Mouse (Mus musculus) adrenal gland, postnatal 4 days (tissue): ENCODE results near the gene E330009J07Rik. TPM values are rescaled to one million over a fixed set of nuclear protein-coding genes. Genes with fewer than 3 reads are reported as not detected.

ENCODE experiments used
- total RNA-seq, 2 experiments: library from RNA; stranded (reverse); gene quantifications; 2 replicates each; pipeline ENCODE4 v1.2.3; 2021

Gene E330009J07Rik
- total RNA-seq, 2 experiments from 2014 or later: 18.2 to 20.2 TPM

Other genes starting within 250 kb of the E330009J07Rik start
- 10 to 100 TPM; 35.7 to 40.0 TPM for gene Agk, start 111.0 kb downstream of the E330009J07Rik start, total RNA-seq
- gene Wee2, start 3.0 kb upstream of the E330009J07Rik start, total RNA-seq: not detected
- 10 to 100 TPM; 72.0 to 75.3 TPM for gene Ssbp1, start 35.2 kb upstream of the E330009J07Rik start, total RNA-seq
- not detected for gene Tas2r137, start 55.1 kb upstream of the E330009J07Rik start, total RNA-seq
- not detected for gene Tas2r108, start 57.4 kb upstream of the E330009J07Rik start, total RNA-seq
- not detected for gene Prss37, start 83.4 kb upstream of the E330009J07Rik start, total RNA-seq
- gene Olfr461, start 118.9 kb upstream of the E330009J07Rik start, total RNA-seq: not detected
- not detected for gene Olfr460, start 133.4 kb upstream of the E330009J07Rik start, total RNA-seq
- 1 to 10 TPM; 1.1 to 1.2 TPM for gene Clec5a, start 149.7 kb upstream of the E330009J07Rik start, total RNA-seq
- gene Tas2r138, start 177.2 kb upstream of the E330009J07Rik start, total RNA-seq: not detected
- gene Mgam, start 192.7 kb upstream of the E330009J07Rik start, total RNA-seq: 1 to 10 TPM; 2.4 to 7.3 TPM